Mouse (Mus musculus): ENCODE measurements around the gene Egfem1.

Egfem1 gene

DNA sequence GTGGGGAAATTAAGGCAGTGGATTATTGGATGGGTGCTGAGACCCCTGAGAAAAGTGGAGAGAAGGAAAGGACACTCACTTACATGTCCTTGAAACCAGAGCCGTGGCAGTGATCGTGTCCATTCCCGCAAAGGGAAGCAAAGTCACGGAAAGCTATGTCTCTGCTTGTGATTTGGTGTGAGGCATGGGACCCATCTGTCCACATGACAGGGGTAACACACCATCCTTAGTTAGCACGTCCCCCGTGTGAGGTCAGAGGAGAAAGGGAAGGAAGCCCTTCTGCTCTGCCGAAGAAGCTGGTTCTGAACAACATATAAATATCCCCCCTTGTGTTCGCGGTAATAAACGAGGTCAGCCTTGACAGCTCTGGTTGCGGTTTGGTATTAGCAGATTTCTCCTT lies 52.7 kb downstream of the Egfem1 start:
- in situ Hi-C loops (cut with MboI, MseI): no loop called here

DNA sequence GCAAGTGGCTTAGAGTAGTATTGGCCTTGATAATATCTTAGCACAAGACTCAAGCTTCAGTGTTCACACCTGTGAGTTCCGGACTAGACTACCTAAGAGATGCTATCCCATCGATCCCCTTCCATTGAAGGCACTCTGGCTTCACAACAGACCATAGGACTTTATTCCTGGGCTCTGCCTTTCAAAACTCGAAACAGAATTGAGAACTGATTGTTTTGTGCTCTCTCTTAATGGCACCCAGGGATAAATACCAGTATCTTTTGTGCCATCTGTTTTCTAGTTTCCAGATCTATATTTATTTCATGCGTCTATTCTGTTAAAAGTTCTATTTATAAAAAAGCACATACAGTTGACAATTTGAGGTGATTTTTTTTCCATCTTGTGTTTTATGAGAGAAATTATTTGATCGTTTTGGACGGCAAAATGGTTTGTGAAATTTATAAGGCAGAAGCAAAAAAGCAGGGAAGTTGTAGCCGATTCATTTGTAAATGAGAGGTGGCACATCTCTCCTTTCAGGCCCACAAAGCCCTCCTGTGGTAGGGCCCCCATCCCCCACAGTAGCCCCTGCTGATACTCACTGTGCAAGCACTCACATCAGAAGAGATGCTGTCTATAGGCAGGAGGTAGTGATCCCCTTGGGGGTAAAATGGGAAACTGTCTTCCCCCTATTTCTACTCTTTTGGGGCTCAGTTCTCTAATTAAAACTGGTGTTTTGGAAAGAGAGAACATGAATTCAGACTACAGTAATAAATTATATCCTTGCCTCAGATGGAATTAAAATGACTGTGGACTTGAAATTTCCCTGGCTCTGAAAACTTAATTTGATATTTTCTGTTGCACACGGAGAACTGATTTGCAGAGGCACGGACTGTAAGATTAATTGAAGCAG lies 53.6 kb downstream of the Egfem1 start:
- in situ Hi-C loops (cut with MboI, MseI): no loop called here

DNA sequence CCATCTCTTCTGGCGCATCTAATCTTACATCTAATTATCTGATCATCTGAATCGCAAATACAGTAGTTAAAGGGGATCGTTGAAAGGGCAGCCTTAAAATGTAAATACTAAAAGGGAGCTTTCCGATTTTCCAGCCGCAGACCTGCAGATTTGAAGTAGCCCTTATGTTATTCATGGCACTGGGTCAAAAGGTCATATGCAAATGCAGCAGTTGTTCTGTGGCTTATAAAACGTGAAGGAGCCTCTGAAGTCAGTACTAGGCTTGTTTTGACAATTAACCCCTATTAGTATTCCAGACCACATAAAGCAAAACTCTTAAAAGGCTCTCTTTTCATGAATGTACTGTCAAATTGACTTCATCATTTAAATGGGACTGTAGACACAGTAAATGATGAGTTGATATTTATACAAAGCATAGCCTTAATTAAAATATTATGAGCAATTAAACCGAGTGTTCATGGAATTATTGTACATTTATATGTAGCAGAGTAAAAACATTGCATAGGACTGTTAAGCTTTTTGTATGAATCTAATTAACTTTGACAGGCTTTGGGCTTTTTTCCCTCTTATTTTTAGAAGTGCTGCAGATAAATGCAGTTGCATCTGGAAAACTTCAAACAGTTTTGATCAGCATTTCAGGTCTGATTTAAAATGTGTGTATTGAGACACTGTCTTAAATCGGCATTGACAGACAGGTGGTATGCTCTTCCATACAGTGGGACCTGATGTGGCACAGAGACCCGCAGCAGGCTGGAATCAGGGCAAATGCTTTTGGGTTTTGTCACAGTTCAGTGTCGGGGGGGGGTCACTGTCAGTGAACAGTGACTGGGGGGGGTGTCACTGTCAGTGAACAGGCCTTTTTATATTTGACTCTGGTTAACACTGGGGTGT lies 54.5 kb downstream of the Egfem1 start:
- in situ Hi-C loops (cut with MboI, MseI): no loop called here

DNA sequence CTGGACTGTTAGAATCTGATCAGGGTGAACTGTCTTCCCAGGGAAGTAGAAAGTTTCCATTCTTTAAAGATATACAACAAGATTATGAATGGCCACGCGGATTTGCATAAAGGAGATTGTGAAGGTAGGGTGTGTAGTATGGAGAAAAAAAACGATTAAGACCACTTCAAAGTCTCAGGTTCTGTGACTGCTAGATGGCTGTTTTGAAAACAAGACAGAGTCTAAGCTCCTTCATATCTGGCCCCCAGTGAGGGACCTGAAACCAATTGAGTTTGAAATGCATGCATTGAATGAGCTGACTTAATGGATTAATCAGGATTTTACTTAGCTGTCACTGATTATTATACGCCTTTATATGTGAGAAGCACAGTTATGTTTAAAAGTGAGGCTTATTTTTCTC lies 86.6 kb downstream of the Egfem1 start:
- in situ Hi-C loops (cut with MboI, MseI): no loop called here

DNA sequence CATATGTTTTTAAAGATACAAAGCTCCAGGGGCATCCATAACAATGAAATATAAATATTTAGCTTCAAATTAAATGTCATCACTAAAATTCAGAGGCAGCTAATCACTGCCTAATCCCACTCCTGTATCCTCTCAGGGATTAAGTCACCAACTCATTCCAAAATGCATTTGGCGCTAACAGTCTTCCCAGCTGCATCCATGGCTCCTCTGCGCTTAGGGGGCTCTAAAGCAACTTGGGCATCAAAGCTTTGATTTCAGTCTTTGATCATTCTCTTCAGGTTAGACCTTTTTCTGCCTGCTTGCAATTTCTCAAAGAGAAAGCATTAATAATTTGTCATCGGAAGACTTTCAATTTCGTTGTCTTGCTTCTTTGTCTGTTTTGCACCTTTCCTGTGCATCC lies 87.2 kb downstream of the Egfem1 start:
- in situ Hi-C loops (cut with MboI, MseI): no loop called here

DNA sequence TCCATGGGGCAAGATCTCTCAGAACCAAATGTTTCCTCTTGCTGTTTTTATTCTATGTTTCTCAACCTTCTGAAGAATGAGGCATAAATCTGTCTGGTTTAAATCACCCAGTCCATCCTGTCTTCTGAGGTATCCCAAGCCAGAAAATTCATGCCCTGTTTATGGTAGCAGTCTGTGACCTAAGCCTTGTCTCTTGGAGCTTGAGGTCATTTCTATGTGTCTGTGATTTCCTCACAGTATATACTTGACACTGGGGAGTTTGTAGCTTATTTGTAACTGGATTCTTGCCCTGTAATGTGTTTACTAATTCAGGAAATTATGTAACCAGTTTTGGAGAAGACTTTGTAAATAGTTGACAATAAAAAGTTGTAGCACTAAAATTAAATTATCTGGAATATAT lies 95.2 kb downstream of the Egfem1 start:
- in situ Hi-C loops (cut with MboI, MseI): no loop called here

DNA sequence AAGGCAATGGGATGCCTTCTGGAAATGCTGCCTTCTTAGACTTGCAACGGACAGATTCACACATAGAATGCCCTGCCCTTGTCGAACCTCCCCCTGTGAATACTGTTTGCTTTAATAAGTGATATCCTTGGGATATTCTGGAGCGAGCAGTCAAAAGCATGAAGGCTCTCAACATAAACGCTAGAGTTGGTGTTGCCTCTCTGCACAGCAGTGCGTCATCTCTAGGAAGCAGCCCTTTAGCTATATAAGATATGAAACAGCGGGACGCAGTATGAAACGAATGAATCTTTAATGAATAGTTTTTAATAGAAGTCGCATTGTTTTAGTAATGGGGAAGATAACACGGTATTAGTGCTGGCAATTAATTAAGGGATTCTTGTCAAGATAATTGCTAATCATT lies 101.2 kb downstream of the Egfem1 start:
- in situ Hi-C loops (cut with MboI, MseI): no loop called here

DNA sequence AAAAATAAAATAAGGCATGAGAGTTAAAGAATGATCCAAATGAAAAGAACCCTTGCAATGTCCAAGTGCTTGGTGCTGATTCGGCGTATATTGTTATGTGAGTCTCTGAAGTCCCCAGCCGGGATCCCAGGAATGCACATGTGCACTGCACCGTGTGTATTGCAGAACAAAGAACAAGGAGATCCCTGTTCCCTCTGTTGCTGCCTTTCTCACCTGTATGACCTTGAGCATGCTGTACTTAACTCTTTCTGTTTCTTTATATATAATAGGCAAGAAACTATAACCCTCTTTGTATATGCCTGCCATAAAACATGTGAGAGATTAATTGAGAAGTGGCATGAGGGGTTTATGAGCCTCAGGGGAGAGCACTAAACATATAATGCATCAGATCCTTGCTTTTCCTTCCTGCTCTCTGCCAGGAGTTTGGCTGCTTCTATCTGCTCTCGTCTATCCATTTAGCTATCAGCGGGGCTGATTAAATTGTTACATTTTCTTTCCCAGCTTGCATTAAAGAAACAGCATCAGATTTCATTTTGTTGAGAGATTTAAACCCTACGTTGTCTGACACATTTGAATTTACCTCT lies 101.9 kb downstream of the Egfem1 start:
- in situ Hi-C loops (cut with MboI, MseI): no loop called here

DNA sequence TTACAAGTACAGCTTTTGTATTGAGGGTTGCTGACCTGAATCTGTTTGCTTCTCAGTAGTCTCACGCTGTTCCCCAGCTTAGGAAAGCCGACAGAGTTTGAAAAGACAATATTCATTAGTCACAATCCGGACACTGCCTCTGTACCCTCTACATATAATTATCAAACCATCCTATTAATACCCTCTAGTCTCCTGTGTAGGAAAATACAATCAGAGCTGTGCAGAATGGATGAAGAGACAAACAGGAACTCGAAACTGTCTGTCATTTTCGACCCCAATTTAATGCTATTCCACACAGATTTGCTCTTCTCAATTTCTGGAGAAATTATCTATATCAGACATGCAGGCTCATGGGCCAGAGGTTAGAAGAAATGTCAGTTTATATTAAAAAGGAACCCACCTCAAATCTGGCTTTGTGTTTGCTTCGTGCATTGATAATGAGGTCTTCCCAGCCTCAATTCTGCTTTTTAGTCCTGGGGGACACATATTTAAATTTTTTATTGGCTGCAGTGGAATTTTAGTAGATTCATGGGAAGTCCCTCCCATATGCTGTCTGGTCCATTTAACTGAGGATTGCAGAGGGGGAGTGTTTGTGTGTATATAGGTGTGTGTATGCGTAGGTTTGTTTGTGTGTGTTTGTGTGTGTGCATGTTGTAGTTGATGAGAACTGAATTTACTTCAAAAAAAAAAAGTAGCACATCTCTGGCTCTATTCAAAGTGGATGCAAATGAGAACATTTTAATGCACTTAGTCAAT lies 102.8 kb downstream of the Egfem1 start:
- in situ Hi-C loops (cut with MboI, MseI): no loop called here

DNA sequence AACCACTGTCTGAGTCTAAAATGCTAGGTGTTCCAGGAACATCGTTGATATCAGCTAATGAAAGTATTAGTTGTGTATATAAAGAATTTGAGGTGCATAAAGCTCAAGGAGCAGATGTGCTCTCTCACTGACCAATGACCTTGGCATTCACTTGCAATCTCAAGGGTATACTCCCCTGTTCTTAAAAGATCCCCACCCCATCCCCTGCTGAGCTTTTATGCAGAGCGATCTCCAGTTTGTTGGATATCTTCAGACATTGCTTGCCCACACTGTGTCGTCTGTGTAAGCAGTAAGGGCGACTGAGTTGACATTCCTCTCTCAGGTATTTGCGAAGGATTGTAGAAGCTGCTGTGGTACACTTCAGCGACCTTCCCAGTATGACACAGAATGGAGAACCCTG lies 108.4 kb downstream of the Egfem1 start:
- in situ Hi-C loops (cut with MboI, MseI): no loop called here

DNA sequence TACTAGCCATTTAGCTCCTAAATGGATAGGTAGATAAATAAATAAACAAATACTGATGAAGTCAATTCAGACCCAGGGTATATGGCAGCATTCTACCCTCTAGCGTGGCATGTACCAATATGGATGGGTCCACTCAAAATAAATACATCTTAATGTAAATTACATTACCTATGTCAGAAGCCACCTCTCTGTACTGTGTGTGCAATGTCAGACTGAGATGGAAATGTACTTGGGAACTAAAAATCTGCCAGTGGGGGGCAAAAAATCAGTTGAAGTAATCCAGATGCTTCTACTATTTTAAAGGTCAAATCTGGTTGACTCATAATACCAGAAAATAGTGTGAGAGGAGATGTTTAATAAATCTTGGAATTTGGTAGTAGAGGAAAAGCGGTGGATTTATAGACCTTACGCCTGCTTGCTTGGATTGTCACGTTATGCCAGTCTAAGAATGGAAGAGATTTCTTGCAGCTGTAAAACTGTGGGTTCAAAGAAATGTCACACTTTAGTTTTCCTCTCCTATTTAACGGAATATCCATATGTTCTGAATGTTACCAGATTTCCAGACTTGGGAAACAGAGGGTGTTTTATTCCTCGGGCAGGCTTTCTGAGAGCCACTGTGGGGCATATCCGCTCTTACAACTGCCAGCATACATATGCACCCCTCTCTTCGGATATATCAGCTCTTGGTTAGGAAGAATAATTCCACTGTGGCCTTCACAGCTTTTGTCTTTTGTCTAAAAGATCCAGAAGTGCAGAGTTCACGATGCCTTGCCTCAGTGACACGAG lies 116.1 kb downstream of the Egfem1 start:
- in situ Hi-C loops (cut with MboI, MseI): no loop called here

DNA sequence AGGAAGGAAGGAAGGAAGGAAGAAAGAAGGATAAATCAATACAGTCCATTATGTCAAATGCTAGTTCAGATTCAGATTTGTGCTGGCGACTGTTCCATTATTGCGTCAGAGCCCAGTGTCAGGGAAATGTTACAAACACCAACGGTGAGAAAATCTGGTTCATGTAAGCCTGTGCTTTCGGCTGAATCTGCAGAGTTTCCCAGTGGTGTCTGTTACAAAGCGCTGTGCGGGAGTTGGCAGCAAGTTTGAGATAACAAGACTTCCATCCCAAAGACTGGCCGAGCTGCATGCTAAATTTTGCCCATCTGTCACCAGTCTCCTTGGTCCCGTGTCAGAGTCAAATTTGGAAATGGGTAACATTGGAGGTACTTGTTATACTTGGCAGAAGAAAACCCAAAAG lies 118.8 kb downstream of the Egfem1 start:
- in situ Hi-C loops (cut with MboI, MseI): no loop called here

DNA sequence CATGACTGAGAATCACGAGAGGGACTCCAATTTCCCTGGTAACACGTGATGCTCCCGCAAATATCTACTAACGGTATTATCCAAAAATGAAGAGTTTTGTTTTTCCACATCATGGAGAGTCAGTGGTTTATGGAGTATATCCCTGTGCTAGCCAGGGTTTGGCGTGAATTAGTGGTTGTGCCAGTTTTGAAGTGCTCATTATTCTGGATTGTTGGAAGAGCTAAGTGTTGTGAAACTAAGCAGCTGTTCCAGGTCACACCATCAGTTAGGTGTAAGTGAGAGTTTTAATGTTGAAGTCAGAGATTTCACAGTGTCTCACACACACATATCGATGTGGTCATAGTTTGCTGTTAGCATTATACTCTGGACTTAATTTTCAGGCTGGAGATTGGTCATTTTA lies 120.7 kb downstream of the Egfem1 start:
- in situ Hi-C loops (cut with MboI, MseI): no loop called here

DNA sequence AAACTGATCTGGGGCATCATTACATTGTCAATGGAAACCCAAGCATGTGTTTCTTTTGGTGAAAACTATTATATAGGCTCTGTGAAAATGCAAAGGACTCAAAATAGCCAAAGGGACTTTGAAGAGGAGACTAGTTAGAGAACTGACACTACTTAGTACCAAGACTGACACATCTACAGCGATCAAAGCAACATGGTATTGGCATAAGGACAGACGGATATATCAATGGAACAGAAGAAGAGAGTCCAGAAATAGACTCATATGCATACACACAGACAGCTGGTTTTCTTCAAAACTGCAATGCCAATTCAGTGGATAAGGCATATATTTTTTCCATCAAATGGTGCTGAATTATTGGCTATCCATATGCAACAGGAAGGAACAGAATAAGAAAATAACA lies 140.6 kb downstream of the Egfem1 start:
- in situ Hi-C loops (cut with MboI, MseI): no loop called here

DNA sequence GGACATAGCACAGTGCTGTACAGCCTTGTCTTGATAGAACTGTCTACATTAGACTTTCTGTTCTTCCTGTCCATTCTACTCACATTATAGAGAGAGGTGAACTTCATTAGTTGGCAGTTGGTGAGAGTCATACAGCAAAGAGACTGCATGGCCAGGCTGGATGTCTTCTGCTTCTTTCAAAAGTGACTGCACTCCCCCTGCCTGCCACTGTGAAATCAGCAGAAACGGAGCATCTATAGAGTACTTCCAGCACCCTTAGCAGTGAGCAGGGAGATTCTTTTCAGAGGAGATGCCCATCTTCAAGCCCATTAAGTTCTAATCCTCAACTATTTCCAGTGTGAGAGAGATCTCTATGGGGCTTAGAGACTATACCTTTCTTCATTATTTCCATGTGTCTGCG lies 147.9 kb downstream of the Egfem1 start:
- in situ Hi-C loops (cut with MboI, MseI): no loop called here

DNA sequence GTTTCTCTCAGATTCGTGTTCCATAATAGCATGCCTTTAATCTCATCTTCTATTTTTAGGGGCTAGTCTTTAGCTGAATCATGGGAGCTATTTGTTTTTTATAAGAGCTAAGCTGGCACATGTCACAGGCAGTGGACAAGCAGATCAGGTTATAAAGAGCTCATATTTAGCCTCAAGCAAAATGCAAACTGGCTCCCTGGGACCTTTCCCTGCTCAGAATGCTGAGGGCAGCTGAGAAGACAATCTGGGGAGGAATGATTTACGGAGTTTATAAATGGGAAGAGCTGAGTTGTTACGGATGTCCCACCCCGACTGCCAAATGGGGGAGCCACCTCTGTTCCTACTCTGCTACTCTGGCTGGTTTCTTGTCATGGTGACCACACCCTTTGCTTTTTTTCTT lies 153.7 kb downstream of the Egfem1 start:
- in situ Hi-C loops (cut with MboI, MseI): no loop called here

DNA sequence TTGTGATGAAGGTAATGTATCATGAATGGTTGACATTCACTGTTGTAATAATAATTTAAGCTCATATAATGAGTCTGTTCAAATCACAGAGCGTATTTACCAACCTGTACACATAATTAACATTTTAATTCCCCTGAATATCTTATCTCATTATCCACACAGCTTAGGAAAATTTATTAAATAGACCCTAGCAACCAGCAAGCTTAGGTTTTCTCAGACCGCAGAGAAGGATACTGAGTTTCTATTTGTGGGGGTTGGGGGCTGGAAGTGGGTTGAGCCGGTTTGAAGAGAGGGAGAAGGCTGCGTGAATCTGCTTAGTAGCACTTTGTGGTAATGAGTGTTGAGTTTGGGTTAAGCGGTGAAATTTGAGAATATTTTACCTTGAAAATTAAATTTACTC lies 154.7 kb downstream of the Egfem1 start:
- in situ Hi-C loops (cut with MboI, MseI): no loop called here

DNA sequence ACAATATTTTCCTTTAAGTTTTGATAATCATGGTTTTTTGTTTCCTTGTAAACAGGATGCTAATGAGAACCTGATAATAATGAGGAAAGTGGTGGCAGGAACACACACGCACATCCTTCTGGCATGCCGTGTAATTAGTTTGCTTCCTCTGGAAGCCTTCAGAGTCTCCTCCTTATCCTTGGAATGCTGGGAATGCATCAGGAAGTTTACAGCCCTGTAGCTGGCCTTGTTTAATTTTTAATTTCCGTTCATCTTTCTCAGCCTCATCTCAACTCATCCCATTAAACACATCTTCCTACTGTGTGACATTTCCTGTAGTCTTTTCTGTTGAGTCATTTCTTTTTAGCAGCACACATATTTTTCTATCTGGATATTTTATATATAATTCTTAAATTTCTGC lies 161.8 kb downstream of the Egfem1 start:
- in situ Hi-C loops (cut with MboI, MseI): no loop called here

DNA sequence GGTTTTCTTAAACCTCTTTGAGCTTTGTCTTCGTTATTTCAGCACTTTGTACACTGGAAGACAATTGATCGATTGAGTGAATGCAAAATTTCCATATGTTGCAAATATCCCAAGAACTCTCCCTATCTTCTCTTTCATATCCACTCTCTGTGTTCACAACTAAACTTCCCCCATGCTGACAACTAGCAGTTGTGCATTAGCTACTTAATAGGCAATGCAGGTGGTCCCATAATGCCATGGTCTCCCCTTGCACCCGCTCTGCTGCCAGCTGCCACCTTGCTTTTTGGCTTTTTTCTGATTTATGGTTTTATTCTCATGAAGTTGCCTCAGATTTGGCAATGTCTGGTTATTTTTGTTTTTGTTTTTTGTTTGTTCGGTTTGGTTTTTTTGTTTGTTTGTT lies 209.8 kb downstream of the Egfem1 start:
- in situ Hi-C loops (cut with MboI, MseI): no loop called here

DNA sequence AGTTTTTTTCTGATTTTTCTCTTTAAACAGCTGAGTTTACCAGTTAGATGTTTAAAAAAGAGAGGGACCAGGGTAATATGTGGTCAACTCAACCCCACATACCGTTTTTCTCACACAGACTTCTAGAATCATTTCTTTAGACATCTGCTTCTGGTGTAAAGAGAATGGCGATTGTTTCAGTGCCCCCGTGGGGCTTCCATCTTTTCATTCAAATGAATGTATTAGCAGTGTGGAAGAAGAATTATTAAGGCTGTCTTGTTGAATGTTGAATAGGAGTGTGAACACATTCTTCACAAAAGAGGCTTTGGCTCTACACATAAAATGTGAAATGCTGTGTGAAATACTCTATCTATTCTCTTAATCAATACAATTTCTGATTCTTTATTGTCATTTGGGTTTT lies 210.4 kb downstream of the Egfem1 start:
- in situ Hi-C loops (cut with MboI, MseI): no loop called here

DNA sequence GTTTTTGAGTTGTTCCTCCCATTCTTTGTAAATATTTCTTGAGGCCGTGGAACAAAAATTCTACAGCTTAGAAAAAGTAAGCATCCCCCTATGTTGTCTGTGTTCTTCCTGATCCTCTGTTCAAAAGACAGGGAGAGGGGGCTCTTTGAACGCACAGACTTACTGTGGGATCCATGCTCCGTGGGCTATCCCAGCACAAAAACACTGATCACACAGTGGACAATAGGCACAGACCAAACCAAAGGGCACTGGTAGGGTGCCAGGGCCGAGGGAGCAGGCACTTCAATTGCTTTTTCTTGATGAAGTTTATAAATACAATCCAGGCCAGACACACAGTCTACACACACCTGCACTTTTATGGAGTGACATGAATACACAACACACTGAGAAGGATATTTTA lies 211.4 kb downstream of the Egfem1 start:
- in situ Hi-C loops (cut with MboI, MseI): no loop called here

All from T-helper 1 cell (primary cell).